Mouse (Mus musculus): Measurements from ENCODE around the gene Stat3. TPM values are rescaled to one million over a fixed set of nuclear protein-coding genes. Genes with fewer than 3 reads are reported as not detected.

Stat3 gene
- polyA plus RNA-seq, 1 experiment from 2014 or later = 28.5 TPM

DNA sequence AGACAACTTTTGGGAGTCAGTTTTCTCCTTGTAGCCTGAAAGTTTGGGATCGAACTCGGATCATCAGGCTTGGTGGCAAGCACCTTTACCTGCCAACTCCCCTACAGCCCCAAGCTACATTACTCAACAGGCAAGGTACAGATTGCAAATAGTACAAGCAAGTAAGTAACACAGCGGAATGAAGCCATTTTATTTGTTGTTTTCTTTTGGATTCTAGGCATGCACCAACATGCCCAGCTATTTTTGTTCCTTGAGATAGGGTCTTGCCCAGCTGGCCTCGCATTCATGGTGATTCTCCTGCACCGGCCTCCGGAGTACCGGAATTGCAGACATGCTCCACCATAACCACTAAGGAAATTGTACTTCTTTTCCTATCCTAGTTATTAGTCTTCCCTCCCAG, 33.9 kb upstream of the Stat3 start:
- Histone ChIP-seq H3K36me3 (no peaks in the 10 kb centered on the region), H3K27ac (no peak overlapping the region), H3K9ac (no peak overlapping the region), H3K9me3 (replicated peaks) (no peaks in the 10 kb centered on the region), H3K4me1 (replicated peaks) (peaks cover 23% of the 10 kb centered on the region), H3K27me3 (peaks cover 54% of the 10 kb centered on the region), H3K4me3 (replicated peaks) (no peak overlapping the region), H3K4me2 (no peak overlapping the region)
- ATAC-seq (ENCODE audit: low read depth) (no peak), DNase-seq (no peak)
- WGBS (ENCODE audit: insufficient replicate concordance) = 72% methylated on average over 7 of the region's 7 CpGs

- Histone ChIP-seq H3K9ac (no peak overlapping the region), H3K4me1 (replicated peaks) (peaks cover 36% of the 10 kb centered on the region), H3K36me3 (no peaks in the 10 kb centered on the region), H3K4me2 (no peak overlapping the region), H3K4me3 (replicated peaks) (no peak overlapping the region), H3K27ac (no peak overlapping the region), H3K27me3 (peaks cover 66% of the 10 kb centered on the region), H3K9me3 (replicated peaks) (no peaks in the 10 kb centered on the region)
- 68% methylated on average over 10 of the region's 10 CpGs for WGBS (ENCODE audit: insufficient replicate concordance)
- DNase-seq (no peak), ATAC-seq (ENCODE audit: low read depth) (no peak)
Measured at GRCm38 (mm10) chr11:100971455-100971854, 32.1 kb upstream of the Stat3 start.

DNA sequence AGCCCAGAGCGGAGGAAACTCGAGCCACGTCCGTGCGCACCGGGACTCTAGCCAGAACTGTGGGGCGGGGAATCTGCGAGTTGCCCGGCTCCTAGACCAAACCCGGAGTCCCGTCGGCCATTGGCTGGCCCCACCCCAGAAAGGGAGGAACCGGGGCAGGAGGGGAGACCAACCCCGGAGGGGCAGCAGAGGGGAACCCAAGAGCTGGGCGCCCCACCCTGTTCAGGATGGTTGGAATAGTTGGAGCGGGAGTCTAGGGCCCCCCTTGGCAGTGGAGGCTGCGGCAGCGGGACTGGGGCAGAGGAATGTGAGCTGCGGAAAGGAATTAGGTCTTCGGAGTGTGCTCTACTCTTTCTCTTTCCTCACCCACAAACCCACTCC, 31.2 kb upstream of the Stat3 start, which contains the start of gene Cavin1:
Cavin1 (minus strand) TSS at position 331 of the 381 bp plus-strand sequence.
- Histone ChIP-seq H3K4me2 (peak within 1 kb of the TSS; percentile 87), H3K27me3 (peaks cover 66% of the 10 kb centered on the region), H3K9me3 (replicated peaks) (no peaks in the 10 kb centered on the region), H3K4me3 (replicated peaks) (peak within 1 kb of the TSS; percentile 64), H3K4me1 (replicated peaks) (peaks cover 45% of the 10 kb centered on the region), H3K27ac (no peak within 1 kb of the TSS; the same call in 1 of the 2 replicates), H3K9ac (peak within 1 kb of the TSS; percentile 69), H3K36me3 (no peaks in the 10 kb centered on the region)
- 5% methylated on average over 20 of the region's 20 CpGs for WGBS (ENCODE audit: insufficient replicate concordance)
- no peak for DNase-seq
- ATAC-seq (ENCODE audit: low read depth) = peak; percentile 56

- Histone ChIP-seq H3K9ac (peak overlapping the region; percentile 69), H3K4me2 (peak overlapping the region; percentile 87), H3K4me1 (replicated peaks) (peaks cover 51% of the 10 kb centered on the region), H3K27ac (no peak overlapping the region), H3K4me3 (replicated peaks) (peak overlapping the region; percentile 64), H3K27me3 (peaks cover 66% of the 10 kb centered on the region), H3K36me3 (no peaks in the 10 kb centered on the region), H3K9me3 (replicated peaks) (no peaks in the 10 kb centered on the region)
- DNase-seq (no peak), ATAC-seq (ENCODE audit: low read depth) (peak; percentile 62)
- under 1% methylated on average over 65 of the region's 65 CpGs for WGBS (ENCODE audit: insufficient replicate concordance)
Measured at GRCm38 (mm10) chr11:100969744-100970556, 30.6 kb upstream of the Stat3 start.

- ATAC-seq (ENCODE audit: low read depth) = no peak
- Histone ChIP-seq H3K27me3 (peaks cover 66% of the 10 kb centered on the region), H3K4me1 (replicated peaks) (peaks cover 57% of the 10 kb centered on the region)
Measured at GRCm38 (mm10) chr11:100969189-100969743, 29.9 kb upstream of the Stat3 start.

DNA sequence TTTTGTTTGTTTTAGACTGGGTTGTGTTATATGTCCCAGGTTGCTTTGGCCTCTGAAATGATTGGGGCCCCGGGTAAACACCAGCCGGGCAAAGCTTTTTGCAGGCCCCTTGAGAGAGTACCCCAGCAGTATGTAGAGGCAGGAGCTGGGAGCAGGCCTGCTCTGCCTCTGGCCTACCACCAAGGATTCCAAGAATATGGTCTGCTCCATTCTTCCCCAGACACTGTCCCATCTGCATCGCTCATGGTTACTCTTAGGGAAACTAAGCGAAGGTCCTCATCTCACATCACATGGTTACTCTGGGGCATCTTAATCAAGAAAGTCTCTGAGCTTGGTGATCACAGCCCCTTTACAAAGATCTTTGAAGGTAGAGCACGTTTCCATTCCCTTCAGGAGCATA, 29.2 kb upstream of the Stat3 start:
- Histone ChIP-seq H3K9me3 (replicated peaks) (no peaks in the 10 kb centered on the region), H3K4me2 (peak overlapping the region; percentile 87), H3K36me3 (no peaks in the 10 kb centered on the region), H3K4me1 (replicated peaks) (peaks cover 65% of the 10 kb centered on the region), H3K9ac (no peak overlapping the region), H3K27me3 (peaks cover 64% of the 10 kb centered on the region), H3K27ac (no peak overlapping the region), H3K4me3 (replicated peaks) (peak overlapping the region; percentile 64)
- DNase-seq (no peak), ATAC-seq (ENCODE audit: low read depth) (no peak)
- WGBS (ENCODE audit: insufficient replicate concordance) = 74% methylated on average over 5 of the region's 5 CpGs

More at GRCm38 (mm10) chr11:100969189-100969743, 29.9 kb upstream of the Stat3 start:
- Histone ChIP-seq H3K9me3 (replicated peaks) (no peaks in the 10 kb centered on the region), H3K27ac (no peak overlapping the region), H3K36me3 (no peaks in the 10 kb centered on the region), H3K4me2 (peak overlapping the region; percentile 87), H3K9ac (peak overlapping the region; percentile 69), H3K4me3 (replicated peaks) (peak overlapping the region; percentile 64)
- 5% methylated on average over 33 of the region's 35 CpGs for WGBS (ENCODE audit: insufficient replicate concordance)
- DNase-seq = no peak

- 62% methylated on average over 5 of the region's 5 CpGs for WGBS (ENCODE audit: insufficient replicate concordance)
Measured at GRCm38 (mm10) chr11:100967881-100968420, 28.6 kb upstream of the Stat3 start.

GRCm38 (mm10) chr11:100967376-100967775, 28.0 kb upstream of the Stat3 start:
- ATAC-seq (ENCODE audit: low read depth) (no peak), DNase-seq (no peak)
- WGBS (ENCODE audit: insufficient replicate concordance) = 60% methylated on average over 5 of the region's 5 CpGs
- no peak overlapping the region for H3K9ac ChIP-seq
- H3K9me3 ChIP-seq (replicated peaks) = no peaks in the 10 kb centered on the region
- peaks cover 76% of the 10 kb centered on the region for H3K4me1 ChIP-seq (replicated peaks)
- no peak overlapping the region for H3K4me2 ChIP-seq
- H3K4me3 ChIP-seq (replicated peaks) = no peak overlapping the region
- no peaks in the 10 kb centered on the region for H3K36me3 ChIP-seq
- no peak overlapping the region for H3K27ac ChIP-seq
- peaks cover 54% of the 10 kb centered on the region for H3K27me3 ChIP-seq

More at GRCm38 (mm10) chr11:100967881-100968420, 28.6 kb upstream of the Stat3 start:
- DNase-seq (no peak), ATAC-seq (ENCODE audit: low read depth) (no peak)
- Histone ChIP-seq H3K4me3 (replicated peaks) (no peak overlapping the region), H3K27me3 (peaks cover 59% of the 10 kb centered on the region), H3K4me2 (peak overlapping the region; percentile 87), H3K27ac (no peak overlapping the region), H3K36me3 (no peaks in the 10 kb centered on the region), H3K4me1 (replicated peaks) (peaks cover 71% of the 10 kb centered on the region), H3K9ac (no peak overlapping the region), H3K9me3 (replicated peaks) (no peaks in the 10 kb centered on the region)

GRCm38 (mm10) chr11:100965760-100966159, 26.4 kb upstream of the Stat3 start:
- Histone ChIP-seq H3K4me3 (replicated peaks) (no peak overlapping the region), H3K27ac (no peak overlapping the region), H3K9me3 (replicated peaks) (no peaks in the 10 kb centered on the region), H3K4me2 (no peak overlapping the region), H3K36me3 (no peaks in the 10 kb centered on the region), H3K9ac (no peak overlapping the region), H3K27me3 (peaks cover 38% of the 10 kb centered on the region), H3K4me1 (replicated peaks) (peaks cover 84% of the 10 kb centered on the region)
- no peak for DNase-seq
- 7% methylated on average over 6 of the region's 6 CpGs for WGBS (ENCODE audit: insufficient replicate concordance)
- peak; percentile 25; the same call in 1 of the 2 replicates for ATAC-seq (ENCODE audit: low read depth)

GRCm38 (mm10) chr11:100964901-100965542, 25.7 kb upstream of the Stat3 start:
- Histone ChIP-seq H3K4me1 (replicated peaks) (peaks cover 85% of the 10 kb centered on the region), H3K27me3 (peaks cover 30% of the 10 kb centered on the region), H3K27ac (no peak overlapping the region), H3K36me3 (no peaks in the 10 kb centered on the region), H3K9me3 (replicated peaks) (no peaks in the 10 kb centered on the region), H3K9ac (no peak overlapping the region), H3K4me3 (replicated peaks) (no peak overlapping the region), H3K4me2 (no peak overlapping the region)
- ATAC-seq (ENCODE audit: low read depth) = no peak
- no peak for DNase-seq
- WGBS (ENCODE audit: insufficient replicate concordance) = 79% methylated on average over 6 of the region's 6 CpGs

- Histone ChIP-seq H3K4me3 (replicated peaks) (no peak overlapping the region), H3K27ac (no peak overlapping the region), H3K36me3 (no peaks in the 10 kb centered on the region), H3K9me3 (replicated peaks) (no peaks in the 10 kb centered on the region), H3K9ac (no peak overlapping the region), H3K4me2 (no peak overlapping the region), H3K27me3 (peaks cover 22% of the 10 kb centered on the region), H3K4me1 (replicated peaks) (peaks cover 85% of the 10 kb centered on the region)
- 73% methylated on average over 7 of the region's 7 CpGs for WGBS (ENCODE audit: insufficient replicate concordance)
- ATAC-seq (ENCODE audit: low read depth) = no peak
- DNase-seq = no peak
Measured at GRCm38 (mm10) chr11:100964180-100964579, 24.8 kb upstream of the Stat3 start.
